Mouse (Mus musculus): ENCODE results near the gene Gng8.

Gene Gng8

GRCm38 (mm10) chr7:16876006-16876405 lies 15.6 kb upstream of the Gng8 start:
- in situ Hi-C loops (cut with MboI) = no loop called here

DNA sequence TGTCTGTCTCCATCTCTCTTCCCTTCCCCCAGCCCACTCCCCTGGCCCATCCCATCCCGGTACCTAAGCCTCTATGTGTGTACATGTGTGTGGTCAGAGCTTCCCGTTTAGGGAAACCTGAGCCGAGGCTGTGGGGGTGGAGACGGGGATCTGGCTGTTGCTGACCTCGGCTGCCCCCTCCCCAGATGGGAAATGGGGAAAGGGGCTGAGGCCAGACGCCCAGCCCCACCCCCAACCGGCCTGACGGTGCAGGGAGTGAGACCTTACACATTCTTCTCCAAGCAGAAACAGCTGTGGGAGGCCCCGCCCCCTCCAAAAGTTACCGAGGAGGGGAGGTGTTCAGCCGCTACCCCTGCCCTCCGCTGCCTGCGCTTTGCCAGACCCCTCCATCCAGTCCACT lies 15.0 kb upstream of the Gng8 start:
- in situ Hi-C loops (cut with MboI) = no loop called here

GRCm38 (mm10) chr7:16877717-16878116 lies 13.9 kb upstream of the Gng8 start:
- in situ Hi-C loops (cut with MboI) = no loop called here

- in situ Hi-C loops (cut with MboI) = no loop called here
These were observed 11.6 kb upstream of the Gng8 start for GRCm38 (mm10) chr7:16879796-16880547.

- in situ Hi-C loops (cut with MboI) = no loop called here
These were observed 11.0 kb upstream of the Gng8 start for GRCm38 (mm10) chr7:16880615-16881014.

- in situ Hi-C loops (cut with MboI) = no loop called here
These were observed 8.4 kb upstream of the Gng8 start for GRCm38 (mm10) chr7:16883162-16883561.

- in situ Hi-C loops (cut with MboI) = no loop called here
These were observed 7.3 kb upstream of the Gng8 start for GRCm38 (mm10) chr7:16884334-16884733.

GRCm38 (mm10) chr7:16885271-16885776 lies 6.3 kb upstream of the Gng8 start:
- in situ Hi-C loops (cut with MboI) = no loop called here

GRCm38 (mm10) chr7:16885905-16886304 lies 5.7 kb upstream of the Gng8 start:
- in situ Hi-C loops (cut with MboI) = no loop called here

- in situ Hi-C loops (cut with MboI) = no loop called here
These were observed 1.1 kb upstream of the Gng8 start for GRCm38 (mm10) chr7:16890536-16890935.

DNA sequence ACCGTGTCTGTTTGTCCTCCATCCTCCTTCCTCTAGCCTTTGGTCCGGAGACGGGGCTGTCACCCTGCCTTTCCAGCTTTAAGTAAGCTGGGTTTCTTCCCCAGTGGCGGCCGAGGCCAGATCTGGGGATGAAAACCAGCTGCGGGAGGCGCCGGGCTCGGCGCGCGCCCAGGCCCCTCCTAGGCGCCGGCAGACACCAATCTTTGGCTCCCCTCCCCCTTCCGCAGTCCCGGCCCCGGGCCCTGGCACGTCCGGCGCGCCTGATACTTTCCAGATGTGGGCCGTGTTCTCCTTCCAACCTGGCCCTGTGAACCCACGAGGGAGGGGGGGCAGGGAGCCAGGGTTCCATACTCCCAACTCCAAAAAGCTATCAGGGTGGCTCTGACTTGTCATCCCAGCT lies 642 bp upstream of the Gng8 start:
- in situ Hi-C loops (cut with MboI) = no loop called here

DNA sequence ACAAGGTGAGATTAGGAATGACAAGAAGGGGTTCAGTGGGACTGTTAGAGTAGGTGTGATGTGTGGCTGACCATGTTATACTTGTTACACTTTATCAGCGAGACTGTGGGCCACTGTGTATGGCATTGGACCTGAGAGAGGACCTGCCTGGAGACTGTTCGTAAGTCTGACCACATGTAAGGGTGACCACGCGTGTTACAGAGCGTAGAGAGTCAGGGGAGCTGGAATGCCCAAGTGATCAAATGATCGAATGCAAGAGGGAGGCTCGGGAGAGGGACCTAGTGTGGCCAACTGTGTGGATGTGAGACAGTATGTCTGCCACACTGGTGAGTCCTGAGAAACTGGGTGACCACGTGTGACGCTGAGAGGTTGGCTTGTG lies 755 bp downstream of the Gng8 start:
- in situ Hi-C loops (cut with MboI) = no loop called here

GRCm38 (mm10) chr7:16893612-16894011 lies 2.0 kb downstream of the Gng8 start:
- in situ Hi-C loops (cut with MboI) = no loop called here

DNA sequence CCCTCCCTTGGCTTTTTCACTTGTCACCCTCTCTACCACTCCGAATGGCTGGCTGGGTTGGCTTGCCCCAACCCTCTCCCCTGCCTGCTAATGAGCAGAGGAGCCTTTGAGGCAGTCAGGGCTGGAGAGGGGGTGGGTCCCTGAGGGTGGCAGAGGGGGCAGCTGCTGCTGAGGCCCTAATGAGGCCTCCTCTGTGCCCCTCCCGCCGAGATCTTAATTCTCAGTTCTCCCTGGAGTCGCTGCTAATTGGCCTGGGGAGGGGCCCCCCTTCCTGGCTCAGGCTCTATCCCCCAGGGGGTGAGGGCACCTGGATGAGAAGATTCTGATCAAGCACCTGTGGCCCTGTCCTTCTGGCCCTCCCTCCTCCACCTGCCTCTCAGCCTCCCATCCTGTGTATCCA lies 2.7 kb downstream of the Gng8 start:
- in situ Hi-C loops (cut with MboI) = no loop called here

DNA sequence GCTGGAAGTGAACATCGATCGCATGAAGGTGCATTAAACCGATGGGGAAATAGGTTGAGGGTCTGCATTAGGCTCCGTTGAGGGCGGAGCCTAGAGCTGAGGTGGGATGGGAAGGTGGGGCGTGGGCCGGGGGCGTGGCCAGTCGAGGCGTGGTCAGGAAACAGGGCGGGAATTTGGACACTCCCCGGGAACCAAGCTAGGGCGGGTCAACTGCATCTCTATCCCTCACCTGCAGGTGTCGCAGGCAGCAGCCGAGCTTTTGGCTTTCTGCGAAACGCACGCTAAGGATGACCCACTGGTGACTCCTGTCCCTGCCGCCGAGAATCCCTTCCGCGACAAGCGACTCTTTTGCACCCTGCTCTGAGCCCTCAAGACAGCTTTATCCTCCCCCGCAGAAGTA lies 3.4 kb downstream of the Gng8 start:
- in situ Hi-C loops (cut with MboI) = no loop called here

GRCm38 (mm10) chr7:16895511-16895910 lies 3.9 kb downstream of the Gng8 start:
- in situ Hi-C loops (cut with MboI) = no loop called here

- in situ Hi-C loops (cut with MboI) = no loop called here
These were observed 8.9 kb downstream of the Gng8 start for GRCm38 (mm10) chr7:16900526-16900925.

DNA sequence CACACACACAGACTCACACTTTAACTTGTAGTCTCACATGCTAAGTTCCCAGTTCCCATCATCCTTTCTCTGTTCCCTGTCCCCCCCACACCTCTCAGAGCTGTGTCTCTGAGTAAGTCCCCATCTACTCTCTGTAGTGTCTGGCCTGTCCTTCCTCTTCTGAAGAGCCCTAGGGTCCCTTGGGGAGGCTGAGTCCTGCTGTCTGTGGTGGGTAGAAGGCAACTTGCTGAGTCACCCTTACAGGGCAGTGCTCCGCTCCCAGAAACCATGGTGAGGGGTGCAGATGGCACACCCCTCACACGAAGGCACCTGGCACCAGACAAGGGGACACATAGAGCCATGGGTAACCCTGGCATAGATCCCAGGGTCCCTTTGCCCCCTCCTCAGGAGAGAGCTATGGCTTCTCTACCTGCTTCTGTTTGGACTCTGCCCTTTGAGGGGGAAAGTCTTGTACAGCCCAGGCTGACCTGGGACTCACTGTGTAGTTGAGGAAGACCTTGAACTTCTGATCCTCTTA lies 11.9 kb downstream of the Gng8 start:
- in situ Hi-C loops (cut with MboI) = no loop called here

GRCm38 (mm10) chr7:16904120-16904675 lies 12.6 kb downstream of the Gng8 start:
- in situ Hi-C loops (cut with MboI) = no loop called here

DNA sequence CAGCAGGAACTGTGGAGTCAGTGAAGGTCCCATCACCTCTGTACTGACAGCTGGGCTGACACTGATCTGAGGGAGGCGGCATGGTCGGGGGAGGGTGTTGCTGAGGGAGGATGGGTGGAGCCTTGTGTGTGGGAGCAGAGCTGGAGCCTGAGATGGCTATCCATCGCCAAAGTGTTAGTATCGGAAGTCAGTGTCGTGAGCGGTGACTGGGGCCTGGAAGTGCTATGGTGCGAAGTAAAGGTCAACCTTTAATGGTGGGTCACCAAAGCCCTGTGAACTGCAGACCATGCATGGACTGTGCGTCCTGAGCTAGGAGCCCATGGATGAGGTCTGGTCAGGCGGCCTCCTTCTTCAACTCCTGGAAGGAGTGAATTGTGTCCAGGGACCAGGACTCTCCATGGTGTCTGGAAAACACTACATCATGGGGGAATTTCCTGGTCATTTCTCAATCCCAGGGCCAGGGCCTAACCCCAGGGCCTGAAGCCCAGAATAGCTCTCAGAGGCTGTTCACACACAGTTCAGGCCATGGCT lies 14.0 kb downstream of the Gng8 start:
- in situ Hi-C loops (cut with MboI) = no loop called here

GRCm38 (mm10) chr7:16906281-16906680 lies 14.7 kb downstream of the Gng8 start, which contains the start of gene Ptgir:
Ptgir (plus strand) TSS chr7:16906490.
- in situ Hi-C loops (cut with MboI) = no loop called here

DNA sequence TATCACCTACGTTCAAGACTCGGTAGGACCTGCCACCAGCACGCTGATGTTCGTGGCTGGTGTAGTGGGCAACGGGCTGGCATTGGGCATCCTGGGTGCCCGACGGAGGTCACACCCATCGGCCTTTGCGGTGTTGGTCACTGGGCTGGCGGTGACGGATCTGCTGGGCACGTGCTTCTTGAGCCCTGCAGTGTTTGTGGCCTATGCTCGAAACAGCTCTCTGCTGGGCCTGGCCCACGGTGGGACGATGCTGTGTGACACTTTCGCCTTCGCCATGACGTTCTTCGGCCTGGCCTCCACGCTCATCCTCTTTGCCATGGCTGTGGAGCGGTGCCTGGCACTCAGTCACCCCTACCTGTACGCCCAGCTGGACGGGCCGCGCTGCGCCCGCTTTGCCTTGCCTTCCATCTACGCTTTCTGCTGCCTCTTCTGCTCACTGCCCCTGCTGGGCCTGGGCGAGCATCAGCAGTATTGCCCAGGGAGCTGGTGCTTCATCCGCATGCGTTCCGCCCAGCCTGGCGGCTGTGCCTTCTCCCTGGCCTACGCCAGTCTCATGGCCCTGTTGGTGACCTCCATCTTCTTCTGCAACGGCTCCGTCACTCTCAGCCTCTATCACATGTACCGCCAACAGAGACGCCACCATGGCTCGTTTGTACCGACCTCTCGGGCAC lies 15.4 kb downstream of the Gng8 start:
- in situ Hi-C loops (cut with MboI) = no loop called here

- in situ Hi-C loops (cut with MboI) = no loop called here
These were observed 16.3 kb downstream of the Gng8 start for GRCm38 (mm10) chr7:16907842-16908241.

Data from mature B cell (primary cell).